Mouse (Mus musculus): ENCODE measurements around the gene Nuak1. TPM values are rescaled to one million over a fixed set of nuclear protein-coding genes. Genes with fewer than 3 reads are reported as not detected.
"Not testable (repeated sequence)": the region's sequence is repeated elsewhere in the genome, so short reads cannot be mapped to it uniquely, and the experiment has no call there.

Nuak1 gene
- polyA plus RNA-seq (2014; fragmentation: Nextera tagmentation; extraction: Ambion mirVana) = 1.5 and 1.8 TPM in 2 replicates

- WGBS = under 1% methylated on average over 83 of the region's 94 CpGs
- peak within 1 kb of the TSS; percentile 98 for H3K9ac ChIP-seq
- peak within 1 kb of the TSS; percentile 98 for H3K27ac ChIP-seq (ENCODE audit: low read depth)
- H3K4me2 ChIP-seq = peak within 1 kb of the TSS; percentile 72
- peaks cover 3% of the 10 kb centered on the region; the same call in 1 of the 2 replicates for H3K27me3 ChIP-seq (ENCODE audit: insufficient read depth, low read length)
- no peaks in the 10 kb centered on the region for H3K36me3 ChIP-seq (ENCODE audit: insufficient read depth)
- peaks cover 22% of the 10 kb centered on the region for H3K4me1 ChIP-seq (ENCODE audit: insufficient read depth)
- peak within 1 kb of the TSS; percentile 70 for H3K4me3 ChIP-seq (ENCODE audit: low read depth, low read length)
- ATAC-seq (ENCODE audit: insufficient read depth) (peak; percentile 85), DNase-seq (peak; percentile 92)
- 0 out of 2 replicates have a peak, but pooled peaks have one; percentile 7 for TF ChIP-seq CTCF (IDR thresholded peaks at IDR 0.05; ENCODE audit: low read depth)
- H3K9me3 ChIP-seq (ENCODE audit: low read depth, low read length) = no peaks in the 10 kb centered on the region
Observed at GRCm38 (mm10) chr10:84440541-84441433, at the start of gene Nuak1. TSS of gene Nuak1 (minus strand) at chr10:84440597.

GRCm38 (mm10) chr10:84490115-84490514 is 49.7 kb upstream of the Nuak1 start:
- Histone ChIP-seq H3K4me1 (ENCODE audit: insufficient read depth) (no peaks in the 10 kb centered on the region), H3K9ac (no peak overlapping the region), H3K36me3 (ENCODE audit: insufficient read depth) (no peaks in the 10 kb centered on the region), H3K4me2 (no peak overlapping the region), H3K27me3 (ENCODE audit: insufficient read depth, low read length) (no peaks in the 10 kb centered on the region), H3K9me3 (ENCODE audit: low read depth, low read length) (no peaks in the 10 kb centered on the region), H3K27ac (ENCODE audit: low read depth) (no peak overlapping the region), H3K4me3 (ENCODE audit: low read depth, low read length) (no peak overlapping the region)
- ATAC-seq (ENCODE audit: insufficient read depth) (no peak), DNase-seq (no peak)
- TF ChIP-seq CTCF (IDR thresholded peaks at IDR 0.05; ENCODE audit: low read depth) = no peak
- WGBS = 85% methylated on average over 5 of the region's 5 CpGs

- ATAC-seq (ENCODE audit: insufficient read depth) = no peak
- 48% methylated on average over 6 of the region's 6 CpGs for WGBS
Observed at GRCm38 (mm10) chr10:84488315-84488714, 47.9 kb upstream of the Nuak1 start.

GRCm38 (mm10) chr10:84484661-84485060 is 44.3 kb upstream of the Nuak1 start:
- WGBS = 40% methylated on average over 1 of the region's 1 CpGs
- Histone ChIP-seq H3K27me3 (ENCODE audit: insufficient read depth, low read length) (no peaks in the 10 kb centered on the region), H3K4me3 (ENCODE audit: low read depth, low read length) (no peak overlapping the region), H3K4me2 (no peak overlapping the region), H3K9ac (no peak overlapping the region), H3K36me3 (ENCODE audit: insufficient read depth) (no peaks in the 10 kb centered on the region), H3K27ac (ENCODE audit: low read depth) (no peak overlapping the region), H3K9me3 (ENCODE audit: low read depth, low read length) (no peaks in the 10 kb centered on the region), H3K4me1 (ENCODE audit: insufficient read depth) (peaks cover 6% of the 10 kb centered on the region)
- DNase-seq = no peak
- TF ChIP-seq CTCF (IDR thresholded peaks at IDR 0.05; ENCODE audit: low read depth) = no peak
- ATAC-seq (ENCODE audit: insufficient read depth) = no peak

More at GRCm38 (mm10) chr10:84488315-84488714, 47.9 kb upstream of the Nuak1 start:
- peak; percentile 77 for DNase-seq
- Histone ChIP-seq H3K27me3 (ENCODE audit: insufficient read depth, low read length) (no peaks in the 10 kb centered on the region), H3K4me1 (ENCODE audit: insufficient read depth) (no peaks in the 10 kb centered on the region), H3K4me3 (ENCODE audit: low read depth, low read length) (no peak overlapping the region), H3K9ac (no peak overlapping the region), H3K4me2 (no peak overlapping the region), H3K9me3 (ENCODE audit: low read depth, low read length) (no peaks in the 10 kb centered on the region), H3K27ac (ENCODE audit: low read depth) (no peak overlapping the region), H3K36me3 (ENCODE audit: insufficient read depth) (no peaks in the 10 kb centered on the region)
- TF ChIP-seq CTCF (IDR thresholded peaks at IDR 0.05; ENCODE audit: low read depth) = peak; percentile 70

GRCm38 (mm10) chr10:84483553-84483952 is 43.2 kb upstream of the Nuak1 start:
- H3K9ac ChIP-seq = no peak overlapping the region
- peaks cover 6% of the 10 kb centered on the region for H3K4me1 ChIP-seq (ENCODE audit: insufficient read depth)
- TF ChIP-seq CTCF (IDR thresholded peaks at IDR 0.05; ENCODE audit: low read depth) = no peak
- no peak overlapping the region for H3K27ac ChIP-seq (ENCODE audit: low read depth)
- no peaks in the 10 kb centered on the region for H3K36me3 ChIP-seq (ENCODE audit: insufficient read depth)
- DNase-seq (no peak), ATAC-seq (ENCODE audit: insufficient read depth) (no peak)
- no peak overlapping the region for H3K4me2 ChIP-seq
- no peaks in the 10 kb centered on the region for H3K27me3 ChIP-seq (ENCODE audit: insufficient read depth, low read length)
- H3K4me3 ChIP-seq (ENCODE audit: low read depth, low read length) = no peak overlapping the region
- 67% methylated on average over 3 of the region's 3 CpGs for WGBS
- H3K9me3 ChIP-seq (ENCODE audit: low read depth, low read length) = no peaks in the 10 kb centered on the region

- DNase-seq (no peak), ATAC-seq (ENCODE audit: insufficient read depth) (no peak)
- H3K36me3 ChIP-seq (ENCODE audit: insufficient read depth) = no peaks in the 10 kb centered on the region
- H3K9ac ChIP-seq = no peak overlapping the region
- H3K4me3 ChIP-seq (ENCODE audit: low read depth, low read length) = no peak overlapping the region
- WGBS = 78% methylated on average over 2 of the region's 2 CpGs
- no peaks in the 10 kb centered on the region for H3K9me3 ChIP-seq (ENCODE audit: low read depth, low read length)
- no peak; the same call in 1 of the 2 replicates for TF ChIP-seq CTCF (IDR thresholded peaks at IDR 0.05; ENCODE audit: low read depth)
- H3K27ac ChIP-seq (ENCODE audit: low read depth) = no peak overlapping the region
- no peaks in the 10 kb centered on the region for H3K27me3 ChIP-seq (ENCODE audit: insufficient read depth, low read length)
- no peak overlapping the region for H3K4me2 ChIP-seq
- H3K4me1 ChIP-seq (ENCODE audit: insufficient read depth) = peaks cover 6% of the 10 kb centered on the region
Observed at GRCm38 (mm10) chr10:84483069-84483468, 42.7 kb upstream of the Nuak1 start.

- H3K27me3 ChIP-seq (ENCODE audit: insufficient read depth, low read length); H3K9ac ChIP-seq; H3K36me3 ChIP-seq (ENCODE audit: insufficient read depth); H3K4me2 ChIP-seq; H3K27ac ChIP-seq (ENCODE audit: low read depth); DNase-seq; H3K4me3 ChIP-seq (ENCODE audit: low read depth, low read length); H3K9me3 ChIP-seq (ENCODE audit: low read depth, low read length); H3K4me1 ChIP-seq (ENCODE audit: insufficient read depth); ATAC-seq (ENCODE audit: insufficient read depth): not testable (repeated sequence)
- 94% methylated on average over 15 of the region's 15 CpGs for WGBS
Observed at GRCm38 (mm10) chr10:84482418-84482817, 42.0 kb upstream of the Nuak1 start.

Data from lung, embryonic 14.5 days (tissue).